21 mouse cellular contexts compared by ENCODE assay signal in genomic region chrX:11415662-11416061, GRCm38 (mm10).
DNase-seq lines count a peak whose midpoint lies in the region; ATAC-seq lines count a peak whose summit lies in the region.
"Had no signal": no experiment of that assay in that cellular context is flagged by ENCODE, and none has a peak within 500 bp of the region (broad histone marks: within the 10 kb centered on the region; RNA-seq: fewer than 3 reads in every experiment).

No protein-coding gene starts in this region.

- H3K4me2 ChIP-seq in hindbrain, embryonic 11.5 days (replicated peaks; ENCODE audit: low read depth, low read length), result no peak overlapping the region
- H3K4me2 ChIP-seq in hindbrain, embryonic 16.5 days (ENCODE audit: low read length), result no peak overlapping the region
- no peak overlapping the region for H3K4me2 ChIP-seq in neural tube, embryonic 13.5 days
- H3K4me2 ChIP-seq: forebrain, embryonic 12.5 days; hindbrain, embryonic 15.5 days; liver, embryonic 13.5 days had no signal

- no peaks in the 10 kb centered on the region for H3K9me3 ChIP-seq in hindbrain, embryonic 11.5 days (ENCODE audit: control insufficient read depth, low read length)
- H3K9me3 ChIP-seq in hindbrain, embryonic 16.5 days (ENCODE audit: control insufficient read depth, low read length), result no peaks in the 10 kb centered on the region
- no peaks in the 10 kb centered on the region for H3K9me3 ChIP-seq in neural tube, embryonic 13.5 days
- H3K9me3 ChIP-seq: forebrain, embryonic 12.5 days; hindbrain, embryonic 15.5 days; liver, embryonic 13.5 days; midbrain, embryonic 10.5 days had no signal

- H3K36me3 ChIP-seq in hindbrain, embryonic 11.5 days (ENCODE audit: control insufficient read depth, insufficient read depth, low read length), result no peaks in the 10 kb centered on the region
- H3K36me3 ChIP-seq in hindbrain, embryonic 16.5 days (ENCODE audit: control insufficient read depth, insufficient read depth, low read length), result no peaks in the 10 kb centered on the region
- H3K36me3 ChIP-seq in neural tube, embryonic 13.5 days, result no peaks in the 10 kb centered on the region
- H3K36me3 ChIP-seq: forebrain, embryonic 12.5 days; hindbrain, embryonic 15.5 days; liver, embryonic 13.5 days; midbrain, embryonic 10.5 days had no signal

- H3K4me1 ChIP-seq in hindbrain, embryonic 11.5 days (replicated peaks; ENCODE audit: control insufficient read depth, insufficient read depth, low read length), result no peaks in the 10 kb centered on the region
- peaks cover 2% of the 10 kb centered on the region; the same call in 1 of the 2 replicates for H3K4me1 ChIP-seq in hindbrain, embryonic 16.5 days (ENCODE audit: control insufficient read depth, insufficient read depth, low read depth, low read length)
- H3K4me1 ChIP-seq in neural tube, embryonic 13.5 days (replicated peaks), result peaks cover 29% of the 10 kb centered on the region
- H3K4me1 ChIP-seq: liver, embryonic 13.5 days had no signal

- H3K9ac ChIP-seq in hindbrain, embryonic 11.5 days (ENCODE audit: low read depth, low read length), result no peak overlapping the region
- H3K9ac ChIP-seq in hindbrain, embryonic 16.5 days (ENCODE audit: low read depth, low read length), result no peak overlapping the region
- no peak overlapping the region for H3K9ac ChIP-seq in neural tube, embryonic 13.5 days
- H3K9ac ChIP-seq: forebrain, embryonic 12.5 days; hindbrain, embryonic 15.5 days; liver, embryonic 13.5 days had no signal

- peak; percentile 47; the same call in 1 of the 2 replicates for ATAC-seq in hindbrain, embryonic 11.5 days (ENCODE audit: low FRiP score)
- no peak for ATAC-seq in hindbrain, embryonic 16.5 days
- ATAC-seq in neural tube, embryonic 13.5 days (ENCODE audit: low read depth), result peak; percentile 23; the same call in 1 of the 2 replicates
- ATAC-seq: intestine, postnatal 0 days had no signal

- no peaks in the 10 kb centered on the region for H3K27me3 ChIP-seq in hindbrain, embryonic 11.5 days (ENCODE audit: control insufficient read depth, insufficient read depth, low read length)
- peaks cover 4% of the 10 kb centered on the region; the same call in 1 of the 2 replicates for H3K27me3 ChIP-seq in hindbrain, embryonic 16.5 days (replicated peaks; ENCODE audit: control insufficient read depth, insufficient read depth, low read length)
- peaks cover 5% of the 10 kb centered on the region; the same call in 1 of the 2 replicates for H3K27me3 ChIP-seq in neural tube, embryonic 13.5 days
- H3K27me3 ChIP-seq: liver, embryonic 13.5 days had no signal

- WGBS in hindbrain, embryonic 11.5 days, result 29% methylated on average over 4 of the region's 4 CpGs
- WGBS in hindbrain, embryonic 16.5 days, result 36% methylated on average over 4 of the region's 4 CpGs
- 34% methylated on average over 4 of the region's 4 CpGs for WGBS in neural tube, embryonic 13.5 days

- DNase-seq in hindbrain, embryonic 11.5 days (ENCODE audit: low spot score), result peak; percentile 20
- DNase-seq in neural tube, embryonic 10.5 days (ENCODE audit: extremely low spot score, low spot score), result no peak
- DNase-seq in embryo, embryonic 10.5 days (ENCODE audit: low spot score), result peak; percentile 24
- DNase-seq in spleen, postnatal 36 days (ENCODE audit: low spot score in 2 of 2), result no peak
- no peak for DNase-seq in right cerebral cortex, postnatal 14 days
- DNase-seq: adrenal gland, postnatal 14 days; B cell, adult 2 months; cerebellum, adult 11 months; cerebellum, postnatal 10 days; gastrocnemius, postnatal 14 days; heart, postnatal 14 days; kidney, postnatal 36 days; liver, embryonic 13.5 days; spleen, adult 18-20 months had no signal

- no peak overlapping the region for H3K27ac ChIP-seq in hindbrain, embryonic 11.5 days (ENCODE audit: low read depth, low read length)
- H3K27ac ChIP-seq in hindbrain, embryonic 16.5 days (ENCODE audit: low read depth, low read length), result no peak overlapping the region
- H3K27ac ChIP-seq in neural tube, embryonic 13.5 days (replicated peaks), result no peak overlapping the region
- H3K27ac ChIP-seq: forebrain, embryonic 12.5 days; hindbrain, embryonic 15.5 days; liver, embryonic 13.5 days; macrophage; midbrain, embryonic 10.5 days had no signal

- H3K4me3 ChIP-seq in hindbrain, embryonic 11.5 days (ENCODE audit: low read depth, low read length), result no peak overlapping the region
- no peak overlapping the region for H3K4me3 ChIP-seq in hindbrain, embryonic 16.5 days (ENCODE audit: low read length)
- H3K4me3 ChIP-seq in neural tube, embryonic 13.5 days, result no peak overlapping the region
- H3K4me3 ChIP-seq: forebrain, embryonic 12.5 days; hindbrain, embryonic 15.5 days; liver, embryonic 13.5 days; midbrain, embryonic 10.5 days had no signal

Comparison
In these comparisons a context has a peak if more than half of its experiments do, and no peak if none do; other contexts are left out.
1. DNase-seq: peak in hindbrain, embryonic 11.5 days (single experiment) and embryo, embryonic 10.5 days (single experiment); none in neural tube, embryonic 10.5 days (single experiment), spleen, postnatal 36 days (0 of 2) and right cerebral cortex, postnatal 14 days (single experiment).